Mouse (Mus musculus): ENCODE data around the gene B3gnt4. TPM values are rescaled to one million over a fixed set of nuclear protein-coding genes. Genes with fewer than 3 reads are reported as not detected.

Gene B3gnt4
- polyA plus RNA-seq (2012; rRNA removed) (1.8 and 2.0 TPM in 2 replicates), polyA plus RNA-seq (2014; fragmentation: Nextera tagmentation; extraction: Ambion mirVana) (0.34 and 1.2 TPM in 2 replicates)

- Histone ChIP-seq H3K4me1 (ENCODE audit: control insufficient read depth, insufficient read depth, low read length) (peaks cover 2% of the 10 kb centered on the region; the same call in 1 of the 2 replicates), H3K27ac (replicated peaks; ENCODE audit: low read depth, low read length) (no peak within 1 kb of the TSS), H3K9me3 (ENCODE audit: control insufficient read depth, low read length) (no peaks in the 10 kb centered on the region), H3K4me2 (replicated peaks; ENCODE audit: low read depth, low read length, severe bottlenecking) (no peak within 1 kb of the TSS), H3K4me3 (replicated peaks; ENCODE audit: low read length) (no peak within 1 kb of the TSS), H3K27me3 (ENCODE audit: control insufficient read depth, insufficient read depth, low read length) (0 out of 2 replicates have a peak, but pooled peaks cover 9% of the 10 kb centered on the region), H3K9ac (ENCODE audit: low read depth, low read length, severe bottlenecking) (no peak within 1 kb of the TSS), H3K36me3 (ENCODE audit: control insufficient read depth, insufficient read depth, low read length) (peaks cover 18% of the 10 kb centered on the region)
- TF ChIP-seq POLR2A (IDR thresholded peaks at IDR 0.05; ENCODE audit: borderline replicate concordance, extremely low read depth, insufficient read depth, insufficient read length), result no peak
- ATAC-seq (ENCODE audit: low FRiP score, low read depth), result no peak
- DNase-seq (ENCODE audit: low spot score), result no peak
- WGBS, result 77% methylated on average over 5 of the region's 5 CpGs
These were observed at the start of gene B3gnt4 for GRCm38 (mm10) chr5:123510160-123510559. B3gnt4 (plus strand) TSS chr5:123510460.

GRCm38 (mm10) chr5:123461420-123461819, 48.8 kb upstream of the B3gnt4 start:
- Histone ChIP-seq H3K27me3 (ENCODE audit: control insufficient read depth, insufficient read depth, low read length) (no peaks in the 10 kb centered on the region), H3K36me3 (ENCODE audit: control insufficient read depth, insufficient read depth, low read length) (no peaks in the 10 kb centered on the region; the same call in 1 of the 2 replicates), H3K4me2 (replicated peaks; ENCODE audit: low read depth, low read length, severe bottlenecking) (no peak overlapping the region), H3K4me3 (replicated peaks; ENCODE audit: low read length) (no peak overlapping the region), H3K4me1 (ENCODE audit: control insufficient read depth, insufficient read depth, low read length) (no peaks in the 10 kb centered on the region), H3K9ac (ENCODE audit: low read depth, low read length, severe bottlenecking) (no peak overlapping the region), H3K9me3 (ENCODE audit: control insufficient read depth, low read length) (no peaks in the 10 kb centered on the region), H3K27ac (replicated peaks; ENCODE audit: low read depth, low read length) (no peak overlapping the region)
- no peak for TF ChIP-seq POLR2A (IDR thresholded peaks at IDR 0.05; ENCODE audit: borderline replicate concordance, extremely low read depth, insufficient read depth, insufficient read length)
- DNase-seq (ENCODE audit: low spot score) (no peak), ATAC-seq (ENCODE audit: low FRiP score, low read depth) (no peak)
- WGBS, result 69% methylated on average over 5 of the region's 5 CpGs

DNA sequence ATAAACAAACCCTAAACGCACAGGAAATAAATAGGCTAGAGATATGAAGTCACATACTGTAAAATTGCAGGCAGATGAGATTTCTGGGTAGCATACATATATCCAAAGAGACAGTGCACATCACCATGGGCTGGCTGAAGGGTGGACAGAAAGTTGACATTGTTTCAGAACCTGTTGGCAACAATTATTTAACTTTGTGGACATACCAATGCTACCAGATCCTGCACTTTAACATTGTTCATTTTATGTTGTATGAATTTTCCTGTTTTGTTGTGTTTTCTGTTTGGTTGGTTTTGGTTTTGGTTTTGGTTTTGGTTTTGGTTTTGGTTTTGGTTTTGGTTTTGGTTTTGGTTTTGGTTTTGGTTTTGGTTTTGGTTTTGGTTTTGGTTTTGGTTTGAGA, 45.6 kb upstream of the B3gnt4 start:
- 87% methylated on average over 1 of the region's 1 CpGs for WGBS
- no peaks in the 10 kb centered on the region for H3K27me3 ChIP-seq (ENCODE audit: control insufficient read depth, insufficient read depth, low read length)
- H3K4me3 ChIP-seq (replicated peaks; ENCODE audit: low read length), result no peak overlapping the region
- H3K9ac ChIP-seq (ENCODE audit: low read depth, low read length, severe bottlenecking), result no peak overlapping the region
- no peak overlapping the region for H3K27ac ChIP-seq (replicated peaks; ENCODE audit: low read depth, low read length)
- DNase-seq (ENCODE audit: low spot score), result no peak
- no peaks in the 10 kb centered on the region for H3K4me1 ChIP-seq (ENCODE audit: control insufficient read depth, insufficient read depth, low read length)
- H3K36me3 ChIP-seq (ENCODE audit: control insufficient read depth, insufficient read depth, low read length), result no peaks in the 10 kb centered on the region
- no peak for TF ChIP-seq POLR2A (IDR thresholded peaks at IDR 0.05; ENCODE audit: borderline replicate concordance, extremely low read depth, insufficient read depth, insufficient read length)
- H3K4me2 ChIP-seq (replicated peaks; ENCODE audit: low read depth, low read length, severe bottlenecking), result no peak overlapping the region
- H3K9me3 ChIP-seq (ENCODE audit: control insufficient read depth, low read length), result no peaks in the 10 kb centered on the region
- no peak for ATAC-seq (ENCODE audit: low FRiP score, low read depth)

DNA sequence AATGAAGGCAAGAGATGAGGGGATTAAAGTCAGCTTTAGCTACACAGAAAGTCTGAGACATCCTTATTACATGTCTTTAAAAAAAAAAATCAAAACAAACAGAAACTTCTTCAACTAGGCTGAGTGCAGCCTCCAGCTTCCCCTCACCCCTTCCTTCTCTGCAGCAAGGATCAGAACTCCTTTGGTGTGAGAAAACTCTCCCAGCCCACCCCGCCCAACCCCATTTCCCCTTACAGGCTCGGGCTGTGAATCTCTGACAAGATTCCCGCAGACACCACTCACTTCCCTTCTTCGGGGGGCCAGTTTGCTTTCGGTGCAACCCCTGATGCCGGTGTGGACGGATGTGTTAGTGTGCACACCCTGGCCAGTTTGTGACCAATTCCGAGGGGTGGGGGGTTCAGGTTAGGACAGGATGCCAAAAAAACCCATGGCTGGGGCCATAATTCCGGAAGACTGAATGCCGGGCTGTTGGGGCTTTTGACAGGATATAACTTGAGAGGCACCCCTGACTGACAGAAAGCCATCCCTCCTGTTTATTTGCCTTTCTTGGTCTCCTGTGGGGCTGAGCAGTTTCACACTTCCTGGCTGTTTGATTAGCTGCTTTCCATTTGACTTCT, 39.4 kb upstream of the B3gnt4 start:
- peak overlapping the region; percentile 13; the same call in 1 of the 2 replicates for H3K4me3 ChIP-seq (replicated peaks; ENCODE audit: low read length)
- DNase-seq (ENCODE audit: low spot score) (no peak), ATAC-seq (ENCODE audit: low FRiP score, low read depth) (no peak)
- H3K27ac ChIP-seq (replicated peaks; ENCODE audit: low read depth, low read length), result no peak overlapping the region
- WGBS, result 21% methylated on average over 10 of the region's 10 CpGs
- no peak overlapping the region for H3K9ac ChIP-seq (ENCODE audit: low read depth, low read length, severe bottlenecking)
- peak overlapping the region; percentile 21 for H3K4me2 ChIP-seq (replicated peaks; ENCODE audit: low read depth, low read length, severe bottlenecking)
- H3K36me3 ChIP-seq (ENCODE audit: control insufficient read depth, insufficient read depth, low read length), result no peaks in the 10 kb centered on the region
- H3K27me3 ChIP-seq (ENCODE audit: control insufficient read depth, insufficient read depth, low read length), result no peaks in the 10 kb centered on the region
- no peak for TF ChIP-seq POLR2A (IDR thresholded peaks at IDR 0.05; ENCODE audit: borderline replicate concordance, extremely low read depth, insufficient read depth, insufficient read length)
- no peaks in the 10 kb centered on the region for H3K4me1 ChIP-seq (ENCODE audit: control insufficient read depth, insufficient read depth, low read length)
- H3K9me3 ChIP-seq (ENCODE audit: control insufficient read depth, low read length), result no peaks in the 10 kb centered on the region

GRCm38 (mm10) chr5:123473817-123474216, 36.4 kb upstream of the B3gnt4 start:
- ATAC-seq (ENCODE audit: low FRiP score, low read depth) (no peak), DNase-seq (ENCODE audit: low spot score) (no peak)
- no peak for TF ChIP-seq POLR2A (IDR thresholded peaks at IDR 0.05; ENCODE audit: borderline replicate concordance, extremely low read depth, insufficient read depth, insufficient read length)
- H3K4me3 ChIP-seq (replicated peaks; ENCODE audit: low read length), result no peak overlapping the region
- H3K36me3 ChIP-seq (ENCODE audit: control insufficient read depth, insufficient read depth, low read length), result no peaks in the 10 kb centered on the region
- H3K4me1 ChIP-seq (ENCODE audit: control insufficient read depth, insufficient read depth, low read length), result no peaks in the 10 kb centered on the region
- no peak overlapping the region for H3K27ac ChIP-seq (replicated peaks; ENCODE audit: low read depth, low read length)
- H3K9me3 ChIP-seq (ENCODE audit: control insufficient read depth, low read length), result no peaks in the 10 kb centered on the region
- no peaks in the 10 kb centered on the region for H3K27me3 ChIP-seq (ENCODE audit: control insufficient read depth, insufficient read depth, low read length)
- 82% methylated on average over 5 of the region's 5 CpGs for WGBS
- H3K9ac ChIP-seq (ENCODE audit: low read depth, low read length, severe bottlenecking), result no peak overlapping the region
- no peak overlapping the region for H3K4me2 ChIP-seq (replicated peaks; ENCODE audit: low read depth, low read length, severe bottlenecking)
